Mouse (Mus musculus): Measurements from ENCODE around the gene Morn1. TPM values are rescaled to one million over a fixed set of nuclear protein-coding genes. Genes with fewer than 3 reads are reported as not detected.

Gene Morn1
- total RNA-seq (2015) (0.47 and 0.81 TPM in 2 replicates), total RNA-seq (2017) (1.7 and 3.6 TPM in 2 replicates)

DNA sequence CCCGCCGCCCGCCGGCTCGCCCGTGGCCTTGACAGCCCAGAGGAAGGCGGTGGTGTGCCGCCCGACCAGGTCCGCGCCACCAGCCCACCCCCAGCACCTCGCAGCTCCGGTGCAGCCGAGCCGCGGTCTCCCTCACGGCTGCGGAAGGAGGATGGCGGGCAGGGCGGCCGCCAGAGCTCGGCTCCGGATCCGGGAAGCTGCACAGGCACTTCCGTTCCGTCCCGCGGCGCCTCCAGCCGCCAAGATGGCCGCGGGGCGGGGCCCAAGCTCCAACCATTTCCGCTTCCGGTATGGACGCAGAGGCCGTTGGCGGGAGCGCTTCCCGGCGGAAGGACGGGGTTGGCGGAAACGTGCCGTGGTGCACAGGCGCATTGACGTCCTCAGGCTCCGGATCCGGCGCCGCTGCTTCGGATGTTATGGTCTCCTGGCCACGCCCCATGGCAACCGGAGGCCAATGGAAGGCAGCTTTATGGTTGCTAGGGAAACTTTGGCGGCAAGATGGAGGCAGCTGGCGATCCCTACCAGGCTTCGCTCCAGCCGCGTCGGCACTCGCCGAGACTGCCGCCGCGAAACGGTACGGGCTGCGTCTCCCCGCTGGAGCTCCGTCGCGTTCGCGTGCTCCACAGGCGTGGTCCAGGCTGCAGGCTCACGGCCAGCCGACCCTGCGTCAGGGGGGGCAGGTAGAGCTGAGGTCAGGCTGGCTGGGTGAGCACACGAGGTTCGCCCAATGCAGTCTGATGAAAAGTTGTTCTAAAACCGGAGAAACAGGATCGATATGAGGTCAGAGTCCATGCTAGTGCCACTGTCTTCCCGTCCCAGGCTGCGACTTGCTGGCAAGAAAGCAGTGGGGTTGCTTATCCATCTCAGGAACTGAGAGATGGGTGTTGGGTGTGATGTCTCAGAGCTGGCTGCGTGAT, at the start of gene Morn1, which contains the start of gene Rer1:
Gene Morn1 (plus strand): TSS at position 470 of the 917 bp plus-strand sequence.
Gene Rer1 (minus strand): TSS at position 275 of the 917 bp plus-strand sequence.
- ATAC-seq (replicated peaks; ENCODE audit: poor library complexity): peak; percentile 97

- no peak for ATAC-seq (replicated peaks; ENCODE audit: poor library complexity)
These were observed 46.2 kb upstream of the Morn1 start for GRCm38 (mm10) chr4:155040197-155040596.

GRCm38 (mm10) chr4:155040696-155041095, 45.7 kb upstream of the Morn1 start:
- no peak for ATAC-seq (replicated peaks; ENCODE audit: poor library complexity)

GRCm38 (mm10) chr4:155042606-155043288, 43.6 kb upstream of the Morn1 start:
- no peak for ATAC-seq (replicated peaks; ENCODE audit: poor library complexity)

DNA sequence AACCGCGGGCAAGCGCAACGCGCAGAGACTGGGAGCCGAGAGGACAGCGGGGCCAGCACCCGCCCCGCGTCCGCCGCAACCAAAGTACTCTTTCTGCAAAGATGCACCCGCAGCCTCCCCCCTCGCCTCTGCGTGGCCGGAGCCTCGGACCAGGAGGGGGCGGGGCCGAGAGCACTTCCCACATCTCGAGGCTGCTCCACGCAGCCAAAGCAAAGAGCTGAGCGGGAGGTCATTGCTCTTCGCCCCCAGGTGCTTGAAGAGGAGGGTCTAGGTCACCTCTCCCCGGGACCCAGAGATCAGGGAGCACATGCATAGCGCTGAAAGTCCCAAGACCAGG, 43.1 kb upstream of the Morn1 start:
- no peak for ATAC-seq (replicated peaks; ENCODE audit: poor library complexity)

- no peak for ATAC-seq (replicated peaks; ENCODE audit: poor library complexity)
These were observed 39.7 kb upstream of the Morn1 start for GRCm38 (mm10) chr4:155046636-155047035.

GRCm38 (mm10) chr4:155050116-155050515, 36.3 kb upstream of the Morn1 start:
- ATAC-seq (replicated peaks; ENCODE audit: poor library complexity): no peak

- no peak for ATAC-seq (replicated peaks; ENCODE audit: poor library complexity)
These were observed 29.7 kb upstream of the Morn1 start, which contains the start of gene Plch2 for GRCm38 (mm10) chr4:155056724-155057123. Gene Plch2, minus strand, starts transcription at chr4:155056784.

GRCm38 (mm10) chr4:155058325-155058724, 28.1 kb upstream of the Morn1 start:
- no peak for ATAC-seq (replicated peaks; ENCODE audit: poor library complexity)

- no peak for ATAC-seq (replicated peaks; ENCODE audit: poor library complexity)
These were observed 22.5 kb upstream of the Morn1 start for GRCm38 (mm10) chr4:155063895-155064294.

DNA sequence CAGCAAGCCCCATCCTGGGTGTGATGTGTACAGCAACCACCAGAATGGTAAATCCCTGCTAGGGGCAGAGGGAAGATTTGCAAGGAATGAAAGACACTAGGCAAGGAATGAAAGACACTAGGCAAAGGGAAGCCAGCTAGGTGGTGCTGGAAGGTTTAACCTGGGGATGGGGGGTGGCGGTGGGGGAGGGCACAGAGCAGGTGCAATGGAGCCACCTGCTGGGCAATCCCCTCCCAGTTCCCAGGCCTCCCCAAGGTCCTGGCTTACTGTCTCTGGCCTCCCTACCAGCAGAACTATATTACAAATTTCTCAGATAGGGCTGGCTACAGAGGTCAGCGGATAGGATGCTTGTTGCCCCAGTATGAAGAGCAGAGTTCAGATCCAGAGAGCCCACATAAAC, 21.9 kb upstream of the Morn1 start:
- ATAC-seq (replicated peaks; ENCODE audit: poor library complexity): no peak

GRCm38 (mm10) chr4:155065970-155066833, 20.2 kb upstream of the Morn1 start:
- peak; percentile 58 for ATAC-seq (replicated peaks; ENCODE audit: poor library complexity)

DNA sequence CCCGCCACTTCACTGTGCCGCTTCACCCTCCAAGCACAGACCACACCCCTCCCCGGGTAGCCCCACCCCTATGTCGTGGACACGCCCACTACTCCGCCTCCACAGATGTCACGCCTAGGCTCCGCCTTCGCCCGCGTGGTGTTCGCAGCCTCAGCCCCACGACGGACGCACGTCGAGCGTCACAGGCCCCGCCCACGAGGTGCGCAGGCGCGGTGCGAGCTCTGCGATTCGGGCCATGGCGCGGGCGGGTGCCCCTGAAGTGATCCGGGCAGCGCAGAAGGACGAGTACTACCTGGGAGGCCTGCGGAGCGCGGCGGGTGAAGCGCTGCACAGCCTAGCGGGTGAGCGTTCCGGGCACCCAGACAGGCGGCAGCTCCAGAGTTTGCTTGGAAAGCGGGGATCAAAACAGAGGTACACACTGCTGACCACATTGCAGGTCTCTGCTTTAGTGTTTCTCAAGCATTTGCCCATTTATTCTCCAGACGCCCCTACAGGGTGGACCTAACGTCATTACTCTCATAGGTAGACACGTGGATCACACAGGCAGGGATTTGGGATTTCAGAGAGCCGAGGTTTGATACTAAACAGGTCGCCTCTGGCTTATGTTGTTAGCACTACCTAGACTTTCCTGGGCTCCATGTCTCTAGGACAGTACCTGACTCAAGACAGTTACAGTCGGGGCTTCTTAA, 19.4 kb upstream of the Morn1 start, which contains the start of gene Pex10:
Gene Pex10 (plus strand): TSS at position 183 of the 689 bp plus-strand sequence.
- ATAC-seq (replicated peaks; ENCODE audit: poor library complexity): peak; percentile 83

GRCm38 (mm10) chr4:155068357-155068972, 17.9 kb upstream of the Morn1 start:
- ATAC-seq (replicated peaks; ENCODE audit: poor library complexity): no peak

- ATAC-seq (replicated peaks; ENCODE audit: poor library complexity): no peak
These were observed 17.2 kb upstream of the Morn1 start for GRCm38 (mm10) chr4:155069191-155069590.

DNA sequence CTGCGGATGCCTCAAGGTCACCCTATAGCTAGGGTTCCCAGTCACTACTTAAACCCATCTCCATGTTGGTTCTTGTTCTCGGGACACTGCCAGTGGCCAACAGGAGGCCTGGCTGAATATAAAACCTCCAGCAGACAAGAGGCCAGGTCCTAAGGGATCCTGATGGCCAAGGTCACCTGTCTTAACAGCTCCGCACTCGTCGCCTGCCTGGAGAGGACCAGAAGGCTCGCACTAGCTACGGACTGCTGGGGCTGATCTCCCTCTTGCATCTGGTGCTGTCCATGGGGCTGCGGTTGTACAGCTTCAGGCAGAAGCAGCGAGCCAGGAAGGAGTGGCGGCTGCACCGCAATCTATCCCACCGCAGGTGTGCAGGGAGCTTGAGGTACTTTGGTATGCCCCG, 16.2 kb upstream of the Morn1 start:
- ATAC-seq (replicated peaks; ENCODE audit: poor library complexity): no peak

DNA sequence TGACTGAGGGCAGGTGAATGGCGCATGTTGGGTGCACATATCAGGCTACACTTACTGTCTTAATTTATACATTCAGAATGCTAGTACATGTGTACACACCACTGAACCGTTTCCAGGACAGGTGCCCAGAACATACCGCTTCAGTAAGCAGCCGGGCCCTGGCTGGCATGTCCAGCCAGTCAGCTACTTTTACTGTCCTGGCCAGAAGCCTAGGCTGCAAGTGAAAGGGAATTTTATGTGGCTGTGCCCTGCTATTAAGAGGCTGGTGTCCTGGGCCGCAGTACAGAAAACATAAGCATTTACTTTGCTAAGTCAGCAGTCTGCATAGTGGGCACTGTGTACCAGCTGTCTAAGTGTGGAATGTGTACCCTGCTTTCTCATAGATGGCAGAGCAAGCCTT, 15.5 kb upstream of the Morn1 start:
- ATAC-seq (replicated peaks; ENCODE audit: poor library complexity): no peak

DNA sequence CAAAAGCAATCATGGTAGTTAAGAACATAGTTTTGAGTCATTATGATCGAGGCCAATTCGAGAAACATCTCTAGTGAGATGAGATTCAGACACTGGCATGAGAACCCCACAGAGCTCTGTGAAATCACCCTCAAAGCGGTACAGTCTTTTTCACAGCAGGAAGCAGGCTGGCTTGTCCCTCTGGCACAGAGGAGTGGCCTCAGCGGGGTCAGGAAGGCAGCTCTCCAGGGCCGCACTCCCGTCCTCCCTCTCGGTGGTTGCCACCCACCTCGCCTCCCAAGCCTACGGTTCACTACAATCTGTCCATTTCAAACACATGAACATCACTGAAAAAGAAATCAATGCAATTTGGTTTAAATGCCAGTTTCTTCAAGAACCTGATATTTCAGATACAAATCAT, 12.0 kb upstream of the Morn1 start:
- ATAC-seq (replicated peaks; ENCODE audit: poor library complexity): no peak

GRCm38 (mm10) chr4:155075137-155075536, 11.2 kb upstream of the Morn1 start:
- no peak for ATAC-seq (replicated peaks; ENCODE audit: poor library complexity)

- no peak for ATAC-seq (replicated peaks; ENCODE audit: poor library complexity)
These were observed 10.6 kb upstream of the Morn1 start for GRCm38 (mm10) chr4:155075813-155076212.
